ENCODE assay signal across 11 mouse cellular contexts in genomic region chr10:58714789-58715148, GRCm38 (mm10). TPM values are rescaled to one million over a fixed set of nuclear protein-coding genes. Genes with fewer than 3 reads are reported as not detected.
DNase-seq lines count a peak whose midpoint lies in the region; ATAC-seq and TF ChIP-seq lines count a peak whose summit lies in the region.
"Had no signal": no experiment of that assay in that cellular context is flagged by ENCODE, and none has a peak within 500 bp of the region (broad histone marks: within the 10 kb centered on the region; RNA-seq: fewer than 3 reads in every experiment).

No protein-coding gene starts in this region.

- no peak for DNase-seq in heart, postnatal 25 days (ENCODE audit: low spot score)
- DNase-seq in lung, postnatal 10 days = no peak
- DNase-seq in left cerebral cortex, adult 18-20 months (ENCODE audit: low spot score in 2 of 2) = no peak
- DNase-seq: cerebellum, adult 9-10 months had no signal

- no peak for TF ChIP-seq CTCF in olfactory bulb, adult 2 months (IDR thresholded peaks at IDR 0.05; ENCODE audit: insufficient read depth, low read depth, low read length)

- peaks cover 9% of the 10 kb centered on the region for H3K4me1 ChIP-seq in heart, embryonic 13.5 days
- peaks cover 3% of the 10 kb centered on the region; the same call in 1 of the 2 replicates for H3K4me1 ChIP-seq in lung, embryonic 16.5 days (replicated peaks; ENCODE audit: control insufficient read depth, insufficient read depth, low read length)
- H3K4me1 ChIP-seq in hindbrain, embryonic 15.5 days (replicated peaks) = peaks cover 5% of the 10 kb centered on the region; the same call in 1 of the 2 replicates
- peaks cover 4% of the 10 kb centered on the region; the same call in 1 of the 2 replicates for H3K4me1 ChIP-seq in olfactory bulb, adult 2 months (ENCODE audit: control insufficient read depth, insufficient read depth, low read length)

- H3K27me3 ChIP-seq in heart, embryonic 13.5 days (replicated peaks) = no peaks in the 10 kb centered on the region
- no peaks in the 10 kb centered on the region for H3K27me3 ChIP-seq in lung, embryonic 16.5 days (ENCODE audit: control insufficient read depth, insufficient read depth, low read depth, low read length)
- H3K27me3 ChIP-seq in hindbrain, embryonic 15.5 days = no peaks in the 10 kb centered on the region

- ATAC-seq in heart, embryonic 13.5 days (ENCODE audit: extremely low read depth, insufficient number of reproducible peaks, low FRiP score, low TSS enrichment) = no peak
- no peak for ATAC-seq in lung, embryonic 16.5 days (ENCODE audit: low read depth)
- ATAC-seq in hindbrain, embryonic 15.5 days (ENCODE audit: low FRiP score, low read depth) = no peak
- ATAC-seq in erythroblast, adult 5-6 weeks (replicated peaks; ENCODE audit: low FRiP score, poor library complexity, severe bottlenecking) = no peak

- intact Hi-C loops in heart, postnatal 25 days (cut with DNase I) = no loop called here

- peaks cover 3% of the 10 kb centered on the region; the same call in 1 of the 2 replicates for H3K9me3 ChIP-seq in heart, embryonic 13.5 days
- H3K9me3 ChIP-seq in lung, embryonic 16.5 days (ENCODE audit: control insufficient read depth, low read length) = no peaks in the 10 kb centered on the region
- H3K9me3 ChIP-seq in hindbrain, embryonic 15.5 days = no peaks in the 10 kb centered on the region

- no peaks in the 10 kb centered on the region for H3K36me3 ChIP-seq in heart, embryonic 13.5 days
- H3K36me3 ChIP-seq in lung, embryonic 16.5 days (ENCODE audit: control insufficient read depth, insufficient read depth, low read length) = no peaks in the 10 kb centered on the region
- no peaks in the 10 kb centered on the region for H3K36me3 ChIP-seq in hindbrain, embryonic 15.5 days

- TF ChIP-seq POLR2A in olfactory bulb, adult 2 months (IDR thresholded peaks at IDR 0.05; ENCODE audit: insufficient read depth, low read depth, low read length) = no peak

- peak overlapping the region; percentile 64 for H3K4me2 ChIP-seq in heart, embryonic 13.5 days
- peak overlapping the region; percentile 52 for H3K4me2 ChIP-seq in lung, embryonic 16.5 days (ENCODE audit: low read depth, low read length)
- peak overlapping the region; percentile 46 for H3K4me2 ChIP-seq in hindbrain, embryonic 15.5 days

- H3K4me3 ChIP-seq in heart, embryonic 13.5 days = peak overlapping the region; percentile 40
- H3K4me3 ChIP-seq in lung, embryonic 16.5 days (ENCODE audit: low read length) = peak overlapping the region; percentile 31
- H3K4me3 ChIP-seq in hindbrain, embryonic 15.5 days = no peak overlapping the region
- peak overlapping the region; percentile 13; the same call in 1 of the 2 replicates for H3K4me3 ChIP-seq in olfactory bulb, adult 2 months (ENCODE audit: insufficient read depth, low read depth, low read length)

- H3K9ac ChIP-seq in heart, embryonic 13.5 days = no peak overlapping the region
- H3K9ac ChIP-seq in lung, embryonic 16.5 days (ENCODE audit: low read length) = no peak overlapping the region
- no peak overlapping the region for H3K9ac ChIP-seq in hindbrain, embryonic 15.5 days

- WGBS in heart, embryonic 13.5 days = 45% methylated on average over 3 of the region's 3 CpGs
- WGBS in lung, embryonic 16.5 days = 41% methylated on average over 3 of the region's 3 CpGs
- WGBS in hindbrain, embryonic 15.5 days = 56% methylated on average over 3 of the region's 3 CpGs
- WGBS in olfactory bulb, adult 2 months = 69% methylated on average over 3 of the region's 3 CpGs

- H3K27ac ChIP-seq in heart, embryonic 13.5 days (replicated peaks) = 0 out of 2 replicates have a peak overlapping the region, but pooled peaks have one; percentile 0
- no peak overlapping the region for H3K27ac ChIP-seq in lung, embryonic 16.5 days (ENCODE audit: low read length)
- no peak overlapping the region for H3K27ac ChIP-seq in hindbrain, embryonic 15.5 days (replicated peaks)
- H3K27ac ChIP-seq in olfactory bulb, adult 2 months (ENCODE audit: insufficient read depth, low read depth, low read length) = no peak overlapping the region

RNA-seq across cellular contexts. Expression of gene Gm17542, which starts 3.2 kb away (rescaled TPM):
- polyA plus RNA-seq in heart, embryonic 13.5 days (2015; fragmentation: Nextera tagmentation; extraction: Ambion mirVana) = not detected in 2 replicates
- total RNA-seq in heart, postnatal 25 days (2021) = not detected
- not detected in 2 replicates for polyA plus RNA-seq in lung, embryonic 16.5 days (2015; fragmentation: Nextera tagmentation; extraction: Ambion mirVana)
- not detected in 2 replicates for polyA plus RNA-seq in hindbrain, embryonic 15.5 days (2015; fragmentation: Nextera tagmentation; extraction: Ambion mirVana)
- polyA plus RNA-seq in olfactory bulb, adult 2 months (2012; ENCODE audit: insufficient read depth, insufficient read length, low replicate concordance, missing spikeins) = not detected in 2 replicates
- not detected for total RNA-seq in left cerebral cortex, adult 18-20 months (2021)
- total RNA-seq in erythroblast, adult 5-6 weeks (2015; ENCODE audit: low replicate concordance) = not detected in 2 replicates
- not detected in 2 replicates for total RNA-seq in erythroblast, adult 5-6 weeks (2017; ENCODE audit: low replicate concordance)
- total RNA-seq: gastrocnemius, adult 8-10 months; left cerebral cortex, adult 8-10 months had no signal

RNA-seq across cellular contexts. Expression of gene Edar, which starts 39.3 kb away (rescaled TPM):
- 0.06 and 0.07 TPM in 2 replicates for polyA plus RNA-seq in heart, embryonic 13.5 days (2015; fragmentation: Nextera tagmentation; extraction: Ambion mirVana)
- total RNA-seq in heart, postnatal 25 days (2021) = under 1 TPM; 0.47 to 0.56 TPM
- polyA plus RNA-seq in lung, embryonic 16.5 days (2015; fragmentation: Nextera tagmentation; extraction: Ambion mirVana) = 0.23 and 0.35 TPM in 2 replicates
- polyA plus RNA-seq in hindbrain, embryonic 15.5 days (2015; fragmentation: Nextera tagmentation; extraction: Ambion mirVana) = 0.05 and 0.13 TPM in 2 replicates
- polyA plus RNA-seq in olfactory bulb, adult 2 months (2012; ENCODE audit: insufficient read depth, insufficient read length, low replicate concordance, missing spikeins) = not detected in 2 replicates
- under 1 TPM; 0.21 to 0.37 TPM for total RNA-seq in left cerebral cortex, adult 18-20 months (2021)
- not detected in 2 replicates for total RNA-seq in erythroblast, adult 5-6 weeks (2015; ENCODE audit: low replicate concordance)
- not detected in 2 replicates for total RNA-seq in erythroblast, adult 5-6 weeks (2017; ENCODE audit: low replicate concordance)
